Mouse (Mus musculus): ENCODE data around the gene Cfdp1. TPM values are rescaled to one million over a fixed set of nuclear protein-coding genes. Genes with fewer than 3 reads are reported as not detected.

Cfdp1 gene
- 6.5 and 9.2 TPM in 2 replicates for polyA plus RNA-seq (2012; rRNA removed; ENCODE audit: low replicate concordance)

DNA sequence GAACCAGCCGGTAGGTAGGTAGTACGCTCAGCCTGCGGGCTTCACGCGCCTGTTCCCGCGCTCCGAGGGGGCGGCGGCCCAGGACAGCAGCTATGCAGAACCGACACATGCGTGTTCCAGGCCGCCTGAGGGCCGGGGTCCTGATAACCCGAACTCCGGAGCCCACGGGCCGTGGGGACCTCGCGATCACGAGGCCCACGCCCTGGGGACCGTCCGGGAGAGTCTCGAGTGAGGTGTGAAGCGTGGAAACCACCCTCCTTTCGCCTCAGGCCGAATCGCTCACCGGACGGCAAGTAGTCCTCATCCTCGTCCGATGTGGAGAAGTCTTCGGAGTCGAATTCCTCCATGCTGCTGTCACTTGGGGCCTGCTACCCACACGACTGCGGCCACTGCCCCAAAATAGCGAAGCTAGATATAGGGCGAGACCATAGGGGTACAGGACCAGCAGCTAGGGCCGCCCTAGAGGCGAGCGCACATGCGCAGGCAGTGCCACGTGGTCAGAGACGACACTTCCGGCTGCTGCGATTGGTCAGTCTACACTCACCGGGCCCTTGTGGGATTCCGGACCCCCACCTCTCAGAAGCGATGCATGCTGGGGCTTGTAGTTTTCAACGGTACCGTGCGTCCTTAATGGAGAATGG is at the start of gene Cfdp1:
Gene Cfdp1, minus strand, starts transcription at position 431 of the 641 bp plus-strand sequence.

DNA sequence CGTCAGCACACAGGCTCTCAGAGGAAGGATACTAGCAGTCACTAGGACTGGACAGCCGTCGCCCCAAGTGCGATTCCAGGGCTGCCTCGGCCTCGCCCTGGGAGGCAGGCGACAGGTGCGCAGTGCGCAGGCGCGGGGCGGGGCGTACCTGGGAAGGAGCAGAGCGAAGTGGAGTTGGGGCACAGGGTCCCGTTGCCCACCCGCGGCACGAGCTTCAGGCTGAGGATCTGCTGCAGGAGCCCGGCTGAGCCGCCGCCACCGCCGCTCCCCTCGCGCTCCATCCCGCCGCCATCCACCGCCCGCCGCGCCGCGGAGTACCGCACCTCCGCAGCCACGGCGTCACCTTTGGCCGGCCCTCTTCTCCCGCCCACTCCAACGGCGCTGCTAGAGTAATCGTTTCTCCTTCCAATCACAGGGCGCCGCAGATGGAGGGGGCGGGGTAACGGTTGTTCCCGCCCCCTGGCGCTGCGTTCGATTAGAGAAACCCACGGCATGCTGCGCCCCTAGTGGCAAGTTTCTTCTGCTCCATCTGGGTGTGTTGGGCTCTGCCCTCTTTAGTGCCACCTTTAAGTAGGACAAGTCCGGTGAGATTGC is 22.4 kb upstream of the Cfdp1 start, which contains the start of gene Tmem170:
Gene Tmem170, minus strand, starts transcription at position 396 of the 594 bp plus-strand sequence.

DNA sequence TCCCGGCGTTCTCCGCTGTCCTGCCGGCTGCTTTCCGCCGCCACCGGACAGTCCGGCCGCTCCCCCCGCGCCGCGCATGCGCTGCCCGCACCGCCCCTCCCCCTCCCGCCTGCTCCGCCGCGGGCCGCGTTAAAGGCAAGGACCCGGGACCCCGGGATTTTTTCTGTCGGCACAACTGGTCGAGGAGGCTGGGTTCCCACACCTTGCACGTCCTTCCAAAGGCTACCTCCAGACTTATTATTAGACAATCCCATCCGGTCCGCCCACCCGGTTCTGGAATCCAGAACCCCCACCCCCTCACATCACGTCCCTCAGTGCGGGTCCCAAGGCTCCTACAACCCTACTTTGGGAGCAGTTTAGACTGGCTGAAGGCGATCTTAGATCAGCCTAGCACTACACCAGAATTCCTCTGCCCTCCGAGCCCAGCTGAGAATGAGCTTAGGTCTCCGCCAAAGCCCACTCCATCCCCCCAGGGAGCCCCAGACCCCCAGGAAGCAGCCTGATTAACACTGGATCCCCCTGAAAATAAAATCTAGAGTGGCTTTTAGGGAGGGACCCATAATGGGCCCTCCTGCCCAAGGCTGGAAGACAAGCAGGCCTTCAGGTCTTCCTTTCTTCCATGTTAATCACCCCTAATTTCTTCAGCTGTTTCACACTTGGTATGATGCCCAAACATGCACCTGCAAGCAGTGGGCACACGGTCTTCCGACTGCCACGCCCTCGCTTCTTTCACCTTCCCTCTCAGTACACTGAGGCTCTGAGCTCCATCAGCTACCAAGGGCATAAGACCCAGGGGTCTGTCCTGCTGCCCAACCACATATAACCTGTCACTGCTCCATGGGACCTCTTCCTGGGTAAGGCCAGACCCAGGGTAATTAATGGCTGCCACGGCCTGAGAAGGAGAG is 110.0 kb downstream of the Cfdp1 start, which contains the start of gene Bcar1:
Gene Bcar1, minus strand, starts transcription at position 18 of the 905 bp plus-strand sequence.

Other genes with a start within 250 kb of the Cfdp1 start
- 36.3 and 61.5 TPM in 2 replicates for gene Ldhd, start 223.9 kb downstream of the Cfdp1 start, polyA plus RNA-seq (2012; rRNA removed; ENCODE audit: low replicate concordance)
- 5.7 and 9.5 TPM in 2 replicates for gene Zfp1, start 210.9 kb downstream of the Cfdp1 start, polyA plus RNA-seq (2012; rRNA removed; ENCODE audit: low replicate concordance)
- 1.9 and 2.5 TPM in 2 replicates for gene Ctrb1, start 163.3 kb downstream of the Cfdp1 start, polyA plus RNA-seq (2012; rRNA removed; ENCODE audit: low replicate concordance)
- gene Bcar1, start 110.5 kb downstream of the Cfdp1 start, polyA plus RNA-seq (2012; rRNA removed; ENCODE audit: low replicate concordance), result 55.0 and 62.7 TPM in 2 replicates
- gene Tmem170, start 22.5 kb upstream of the Cfdp1 start, polyA plus RNA-seq (2012; rRNA removed; ENCODE audit: low replicate concordance), result 3.0 and 3.4 TPM in 2 replicates
- gene Chst5, start 56.2 kb upstream of the Cfdp1 start, polyA plus RNA-seq (2012; rRNA removed; ENCODE audit: low replicate concordance), result not detected in 2 replicates
- gene Tmem231, start 79.6 kb upstream of the Cfdp1 start, polyA plus RNA-seq (2012; rRNA removed; ENCODE audit: low replicate concordance), result 3.5 and 11.0 TPM in 2 replicates
- 39.9 and 60.1 TPM in 2 replicates for gene Gabarapl2, start 86.4 kb upstream of the Cfdp1 start, polyA plus RNA-seq (2012; rRNA removed; ENCODE audit: low replicate concordance)
- 3.2 and 5.6 TPM in 2 replicates for gene Adat1, start 138.0 kb upstream of the Cfdp1 start, polyA plus RNA-seq (2012; rRNA removed; ENCODE audit: low replicate concordance)
- 55.9 and 88.7 TPM in 2 replicates for gene Kars, start 157.0 kb upstream of the Cfdp1 start, polyA plus RNA-seq (2012; rRNA removed; ENCODE audit: low replicate concordance)
- 6.3 and 10.8 TPM in 2 replicates for gene Terf2ip, start 157.1 kb upstream of the Cfdp1 start, polyA plus RNA-seq (2012; rRNA removed; ENCODE audit: low replicate concordance)
- not detected in 2 replicates for gene Gm6793, start 160.7 kb upstream of the Cfdp1 start, polyA plus RNA-seq (2012; rRNA removed; ENCODE audit: low replicate concordance)

All from subcutaneous adipose tissue, adult 2 months (tissue).